Mouse (Mus musculus) kidney, adult 2 months (tissue): ENCODE data around the gene Ttc7. TPM values are rescaled to one million over a fixed set of nuclear protein-coding genes. Genes with fewer than 3 reads are reported as not detected.

Experiments used
- DNase-seq: peaks from one replicate; pipeline ENCODE4 v3.0.0; 2021
- H3K27ac ChIP-seq: fragments of 200-500 bp; 2 replicates; pipeline ENCODE4 v1.5.1; 2012; ENCODE audit warnings: low read depth, low read length, control low read depth, inconsistent platforms; ENCODE audit not compliant: insufficient read depth
- H3K27me3 ChIP-seq: fragments of 200-500 bp; replicated peaks from 2 replicates; pipeline ENCODE4 v1.6.1; 2012; ENCODE audit warnings: mild to moderate bottlenecking, moderate library complexity, low read length, inconsistent platforms; ENCODE audit not compliant: control insufficient read depth, insufficient read depth
- H3K36me3 ChIP-seq: fragments of 200-500 bp; 2 replicates; pipeline ENCODE4 v1.6.1; 2012; ENCODE audit warnings: mild to moderate bottlenecking, moderate library complexity, low read length, inconsistent platforms; ENCODE audit not compliant: control insufficient read depth, insufficient read depth
- H3K4me1 ChIP-seq: fragments of 200-500 bp; 2 replicates; pipeline ENCODE4 v1.6.1; 2011; ENCODE audit warnings: low read length; ENCODE audit not compliant: control insufficient read depth, insufficient read depth
- H3K4me3 ChIP-seq: fragments of 200-500 bp; 2 replicates; pipeline ENCODE4 v1.5.1; 2011; ENCODE audit warnings: mild to moderate bottlenecking, low read depth, low read length, control low read depth; ENCODE audit not compliant: insufficient read depth
- CTCF ChIP-seq: fragments of 200-500 bp; conservative IDR thresholded peaks from 2 replicates; pipeline ENCODE4 v1.5.1; 2011; ENCODE audit warnings: low read depth, mild to moderate bottlenecking, control low read depth, low read length, moderate library complexity, mixed read lengths; ENCODE audit not compliant: insufficient read depth, insufficient read length
- POLR2A ChIP-seq: fragments of 200-500 bp; IDR thresholded peaks from one replicate; pipeline ENCODE4 v1.6.1; 2011; ENCODE audit warnings: low read depth, low read length, control low read depth
- WGBS: fragments of 180-500 bp; shearing (Covaris S2); methylation state at CpG from one replicate; pipeline ENCODE4 v1.1.7; 2018; 5-methylcytosine and 5-hydroxymethylcytosine counted together
- polyA plus RNA-seq: library from polyadenylated mRNA; depleted of rRNA; stranded (reverse); fragments of >200 nt; gene quantifications from 2 replicates; pipeline ENCODE4 v1.2.3, GENCODE M21; 2012

Gene Ttc7
- polyA plus RNA-seq, 1 experiment: 68.6 TPM

GRCm38 (mm10) chr17:87368481-87368880, 85.8 kb downstream of the Ttc7 start:
- no peak overlapping the region for H3K27ac ChIP-seq
- no peaks in the 10 kb centered on the region for H3K27me3 ChIP-seq
- 88% methylated on average over 10 of the region's 10 CpGs for WGBS
- no peaks in the 10 kb centered on the region for H3K36me3 ChIP-seq
- no peak for TF ChIP-seq POLR2A
- no peak for TF ChIP-seq CTCF
- DNase-seq: no peak
- H3K4me3 ChIP-seq: no peak overlapping the region
- H3K4me1 ChIP-seq: peaks cover 3% of the 10 kb centered on the region; the same call in 1 of the 2 replicates

DNA sequence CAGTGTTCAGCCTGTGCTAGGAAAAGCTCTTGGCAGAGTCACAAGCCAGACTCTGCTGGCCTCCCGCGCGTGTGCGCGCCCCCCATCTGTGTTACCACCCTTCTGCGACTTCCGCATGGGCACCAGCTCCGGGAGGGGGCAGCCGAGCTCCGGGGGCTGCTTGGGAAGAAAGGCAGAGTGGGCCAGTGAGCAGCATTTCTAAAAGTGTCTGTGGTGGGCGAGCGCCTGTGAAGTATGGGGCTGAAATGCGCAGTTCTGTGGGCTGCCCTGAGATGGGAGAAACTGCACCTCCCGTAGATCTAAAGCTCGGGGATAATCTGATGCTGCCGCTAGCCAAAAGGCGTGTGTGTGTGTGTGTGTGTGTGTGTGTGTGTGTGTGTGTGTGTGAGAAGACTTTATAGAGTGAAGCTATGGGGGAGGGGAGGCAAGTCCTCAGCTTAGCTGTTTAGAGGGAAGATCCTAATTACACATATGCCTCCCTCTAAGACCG, 86.6 kb downstream of the Ttc7 start:
- Histone ChIP-seq H3K4me3 (no peak overlapping the region), H3K27me3 (no peaks in the 10 kb centered on the region), H3K27ac (no peak overlapping the region), H3K36me3 (no peaks in the 10 kb centered on the region), H3K4me1 (peaks cover 3% of the 10 kb centered on the region; the same call in 1 of the 2 replicates)
- 83% methylated on average over 18 of the region's 18 CpGs for WGBS
- no peak for DNase-seq
- TF ChIP-seq CTCF (no peak), POLR2A (no peak)

- Histone ChIP-seq H3K27ac (no peak overlapping the region), H3K4me1 (peaks cover 15% of the 10 kb centered on the region), H3K4me3 (no peak overlapping the region), H3K27me3 (no peaks in the 10 kb centered on the region), H3K36me3 (no peaks in the 10 kb centered on the region)
- no peak for TF ChIP-seq CTCF
- TF ChIP-seq POLR2A: no peak
- no peak for DNase-seq
- 91% methylated on average over 7 of the region's 7 CpGs for WGBS
Measured at GRCm38 (mm10) chr17:87372189-87372588, 89.5 kb downstream of the Ttc7 start.

DNA sequence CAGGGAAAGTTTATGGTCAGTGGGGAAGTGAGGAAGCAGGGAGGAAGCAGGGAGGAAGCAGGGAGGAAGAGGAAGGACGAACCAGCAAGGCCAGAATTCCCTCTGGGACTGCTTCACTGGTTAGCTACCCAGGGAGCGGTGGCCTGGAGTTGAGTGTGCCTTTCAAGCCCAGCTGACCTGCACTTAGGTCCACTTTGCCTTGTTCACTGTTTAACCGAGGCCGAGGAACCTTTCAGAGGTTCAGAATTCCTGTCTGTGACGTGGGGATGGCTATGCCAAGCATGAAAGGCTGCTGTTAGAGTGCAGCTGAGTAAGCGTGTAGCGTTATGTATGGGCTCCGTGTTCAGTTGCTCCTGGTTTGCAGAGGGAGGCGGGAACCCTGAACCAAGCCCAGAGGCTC, 90.6 kb downstream of the Ttc7 start:
- Histone ChIP-seq H3K4me1 (peaks cover 13% of the 10 kb centered on the region), H3K27me3 (no peaks in the 10 kb centered on the region), H3K4me3 (no peak overlapping the region), H3K27ac (no peak overlapping the region), H3K36me3 (no peaks in the 10 kb centered on the region)
- WGBS: 52% methylated on average over 9 of the region's 9 CpGs
- DNase-seq: peak; percentile 73
- TF ChIP-seq CTCF: no peak
- no peak for TF ChIP-seq POLR2A

GRCm38 (mm10) chr17:87375941-87376511, 93.3 kb downstream of the Ttc7 start:
- WGBS: 32% methylated on average over 10 of the region's 10 CpGs
- Histone ChIP-seq H3K27ac (peak overlapping the region; percentile 64), H3K36me3 (no peaks in the 10 kb centered on the region), H3K4me3 (no peak overlapping the region), H3K4me1 (peaks cover 13% of the 10 kb centered on the region), H3K27me3 (no peaks in the 10 kb centered on the region)
- no peak for TF ChIP-seq CTCF
- no peak for TF ChIP-seq POLR2A
- DNase-seq: peak; percentile 43

GRCm38 (mm10) chr17:87376831-87377471, 94.3 kb downstream of the Ttc7 start:
- Histone ChIP-seq H3K27me3 (no peaks in the 10 kb centered on the region), H3K36me3 (no peaks in the 10 kb centered on the region), H3K27ac (peak overlapping the region; percentile 64; the same call in 1 of the 2 replicates), H3K4me3 (no peak overlapping the region), H3K4me1 (peaks cover 13% of the 10 kb centered on the region)
- 77% methylated on average over 6 of the region's 6 CpGs for WGBS
- TF ChIP-seq POLR2A (no peak), CTCF (no peak)
- no peak for DNase-seq

DNA sequence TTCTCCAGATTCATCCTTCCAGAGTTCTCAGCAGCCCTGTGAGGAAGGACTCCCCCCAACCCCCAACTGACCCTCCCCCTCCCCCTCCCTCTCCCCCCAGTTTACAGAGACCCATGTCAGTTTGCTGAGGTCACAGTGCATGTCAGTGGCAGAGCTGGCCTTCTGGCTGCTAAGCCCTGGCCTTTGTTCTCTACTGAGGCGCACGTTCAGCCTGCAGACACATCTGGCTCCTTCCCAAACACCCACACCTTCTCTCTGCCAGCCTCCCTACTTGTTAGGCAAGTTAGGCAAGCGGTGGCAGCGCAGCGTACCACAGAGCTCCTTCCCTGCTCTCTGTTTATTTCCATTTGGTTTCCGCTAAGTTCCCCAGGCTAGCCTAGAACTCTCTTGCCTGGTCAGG, 94.8 kb downstream of the Ttc7 start:
- Histone ChIP-seq H3K36me3 (no peaks in the 10 kb centered on the region), H3K4me3 (no peak overlapping the region), H3K4me1 (peaks cover 13% of the 10 kb centered on the region), H3K27ac (no peak overlapping the region), H3K27me3 (no peaks in the 10 kb centered on the region)
- 39% methylated on average over 6 of the region's 6 CpGs for WGBS
- DNase-seq: peak; percentile 72
- TF ChIP-seq POLR2A (no peak), CTCF (no peak)
